Mouse (Mus musculus) C2C12 (cell line): ENCODE data around the gene Saa2.

Source experiments
- CTCF ChIP-seq: IDR thresholded peaks from one replicate; pipeline ENCODE4 v1.5.1; 2011; ENCODE audit not compliant: control insufficient read depth, insufficient read depth, insufficient read length
- MAX ChIP-seq: IDR thresholded peaks from one replicate; pipeline ENCODE4 v1.6.1; 2011; ENCODE audit warnings: mild to moderate bottlenecking, control low read depth
- MYOD1 ChIP-seq: IDR thresholded peaks from one replicate; pipeline ENCODE4 v1.6.1; 2011; ENCODE audit warnings: low read depth; ENCODE audit not compliant: control insufficient read depth, insufficient read length
- MYOG ChIP-seq: IDR thresholded peaks from one replicate; pipeline ENCODE4 v1.6.1; 2011; ENCODE audit not compliant: control insufficient read depth, insufficient read length; ENCODE audit errors: extremely low read depth
- USF1 ChIP-seq: IDR thresholded peaks from one replicate; pipeline ENCODE4 v1.6.1; 2011; ENCODE audit warnings: low read depth, mild to moderate bottlenecking, control low read depth, moderate library complexity

- TF ChIP-seq USF1 = no peak
- peak; percentile 97 for TF ChIP-seq CTCF
- TF ChIP-seq MYOG = no peak
- TF ChIP-seq MAX = peak; percentile 68
- TF ChIP-seq MYOD1 = no peak
Observed at GRCm38 (mm10) chr7:46710390-46710844, 41.2 kb upstream of the Saa2 start, which contains the start of gene Saal1.
